Mouse (Mus musculus) lung, postnatal 36 days (tissue): ENCODE results near the gene Gm20388.

Source experiments
- DNase-seq: peaks from one replicate; pipeline ENCODE4 v3.0.0; 2022; ENCODE audit warnings: mixed read lengths

The Gm20388 gene

GRCm38 (mm10) chr8:121361166-121361565, 1450.5 kb downstream of the Gm20388 start:
- DNase-seq: no peak

GRCm38 (mm10) chr8:121364646-121365045, 1454.0 kb downstream of the Gm20388 start:
- DNase-seq: no peak

- DNase-seq: no peak
Observed at GRCm38 (mm10) chr8:121365150-121365549, 1454.5 kb downstream of the Gm20388 start.

GRCm38 (mm10) chr8:121366655-121367054, 1456.0 kb downstream of the Gm20388 start:
- no peak for DNase-seq

GRCm38 (mm10) chr8:121368799-121369198, 1458.2 kb downstream of the Gm20388 start:
- DNase-seq: peak; percentile 39

GRCm38 (mm10) chr8:121369378-121369777, 1458.7 kb downstream of the Gm20388 start:
- no peak for DNase-seq

- no peak for DNase-seq
Observed at GRCm38 (mm10) chr8:121371287-121371686, 1460.6 kb downstream of the Gm20388 start.

- DNase-seq: no peak
Observed at GRCm38 (mm10) chr8:121371911-121372638, 1461.4 kb downstream of the Gm20388 start.

- DNase-seq: no peak
Observed at GRCm38 (mm10) chr8:121372639-121372986, 1462.0 kb downstream of the Gm20388 start.

- DNase-seq: no peak
Observed at GRCm38 (mm10) chr8:121374284-121374683, 1463.6 kb downstream of the Gm20388 start.

- peak; percentile 45 for DNase-seq
Observed at GRCm38 (mm10) chr8:121374777-121375176, 1464.1 kb downstream of the Gm20388 start.

- DNase-seq: peak; percentile 77
Observed at GRCm38 (mm10) chr8:121376116-121376950, 1465.7 kb downstream of the Gm20388 start.

GRCm38 (mm10) chr8:121377680-121378079, 1467.0 kb downstream of the Gm20388 start:
- no peak for DNase-seq

- no peak for DNase-seq
Observed at GRCm38 (mm10) chr8:121379387-121379786, 1468.7 kb downstream of the Gm20388 start.

GRCm38 (mm10) chr8:121382583-121383241, 1472.1 kb downstream of the Gm20388 start:
- peak; percentile 81 for DNase-seq

- DNase-seq: no peak
Observed at GRCm38 (mm10) chr8:121385540-121385939, 1474.9 kb downstream of the Gm20388 start.

GRCm38 (mm10) chr8:121390608-121391007, 1480.0 kb downstream of the Gm20388 start:
- DNase-seq: peak; percentile 17

- DNase-seq: no peak
Observed at GRCm38 (mm10) chr8:121391254-121391653, 1480.6 kb downstream of the Gm20388 start.

- DNase-seq: no peak
Observed at GRCm38 (mm10) chr8:121391771-121392170, 1481.1 kb downstream of the Gm20388 start.

GRCm38 (mm10) chr8:121392482-121392881, 1481.8 kb downstream of the Gm20388 start:
- DNase-seq: no peak

- peak; percentile 58 for DNase-seq
Observed at GRCm38 (mm10) chr8:121393111-121393510, 1482.5 kb downstream of the Gm20388 start.

- no peak for DNase-seq
Observed at GRCm38 (mm10) chr8:121394686-121395085, 1484.0 kb downstream of the Gm20388 start.

GRCm38 (mm10) chr8:121395316-121395715, 1484.7 kb downstream of the Gm20388 start:
- DNase-seq: no peak
